Mouse (Mus musculus): ENCODE results near the gene Gm3285. TPM values are rescaled to one million over a fixed set of nuclear protein-coding genes. Genes with fewer than 3 reads are reported as not detected.

Gene Gm3285
- total RNA-seq, 2 experiments from 2014 or later = not detected

DNA sequence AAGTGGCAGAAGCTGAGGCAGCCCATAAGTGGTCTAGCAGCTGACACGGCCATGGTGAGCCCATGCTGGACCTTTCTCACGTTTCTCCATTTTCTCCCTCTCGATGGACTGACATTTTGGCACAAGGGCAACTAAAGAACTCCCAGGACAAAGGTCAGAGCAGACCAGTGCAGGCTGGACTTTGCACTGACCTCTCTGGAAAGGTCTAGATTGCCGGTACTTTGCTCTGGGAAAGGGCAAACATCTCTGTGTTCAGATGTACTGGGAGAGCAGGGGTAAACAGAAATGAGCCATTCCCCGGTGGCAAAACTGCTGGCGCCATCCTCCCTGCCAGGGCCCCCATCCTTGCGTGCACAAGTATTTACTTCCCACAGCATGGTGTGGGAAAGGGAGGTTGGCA, 38.4 kb downstream of the Gm3285 start:
- no peak for DNase-seq (ENCODE audit: low spot score)

DNA sequence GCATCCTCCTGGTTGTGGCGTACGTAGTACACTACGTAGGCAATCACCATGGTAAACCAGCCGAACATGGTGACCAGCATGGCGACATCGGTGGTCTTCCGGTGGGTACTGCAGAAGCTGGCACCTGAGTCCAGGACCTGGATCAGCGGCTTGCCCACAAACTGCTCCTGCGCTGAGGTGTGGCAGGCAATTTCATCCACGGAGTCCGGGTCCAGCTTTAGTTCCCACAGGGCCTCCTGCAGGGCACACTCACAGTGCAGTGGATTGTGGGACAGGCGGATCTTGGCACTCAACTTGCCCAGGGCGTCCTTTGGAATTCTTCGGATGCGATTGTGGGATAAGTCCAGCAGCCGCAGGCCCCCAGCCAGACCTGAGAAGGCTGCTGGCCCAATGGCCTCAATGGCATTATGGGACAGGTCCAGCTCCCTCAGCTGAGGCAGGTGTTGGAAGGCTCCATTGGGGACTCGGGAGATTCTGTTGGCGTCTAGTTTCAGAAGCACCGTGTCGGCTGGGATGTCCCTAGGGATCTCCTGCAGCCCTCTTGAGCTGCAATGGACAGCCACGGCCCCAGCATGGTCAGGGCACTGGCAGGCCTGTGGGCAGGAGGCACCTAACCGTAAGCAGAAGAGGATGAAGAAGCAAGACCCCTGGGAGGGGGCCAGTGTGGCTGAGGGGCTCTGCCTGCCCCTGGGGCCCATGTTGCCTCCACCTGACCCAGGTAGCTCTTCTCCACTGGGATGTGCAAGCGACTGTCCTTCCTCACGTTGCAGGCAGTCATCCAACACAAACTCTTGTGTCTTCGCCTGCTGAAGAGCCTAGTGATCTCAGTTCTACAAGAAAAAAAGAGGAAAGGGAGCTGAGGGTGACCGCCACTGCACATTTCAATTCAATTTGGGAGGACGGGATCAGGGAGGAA, 39.4 kb downstream of the Gm3285 start:
- DNase-seq (ENCODE audit: low spot score) = no peak

- DNase-seq (ENCODE audit: low spot score) = no peak
Measured at GRCm38 (mm10) chr10:77901871-77902210, 40.1 kb downstream of the Gm3285 start.

DNA sequence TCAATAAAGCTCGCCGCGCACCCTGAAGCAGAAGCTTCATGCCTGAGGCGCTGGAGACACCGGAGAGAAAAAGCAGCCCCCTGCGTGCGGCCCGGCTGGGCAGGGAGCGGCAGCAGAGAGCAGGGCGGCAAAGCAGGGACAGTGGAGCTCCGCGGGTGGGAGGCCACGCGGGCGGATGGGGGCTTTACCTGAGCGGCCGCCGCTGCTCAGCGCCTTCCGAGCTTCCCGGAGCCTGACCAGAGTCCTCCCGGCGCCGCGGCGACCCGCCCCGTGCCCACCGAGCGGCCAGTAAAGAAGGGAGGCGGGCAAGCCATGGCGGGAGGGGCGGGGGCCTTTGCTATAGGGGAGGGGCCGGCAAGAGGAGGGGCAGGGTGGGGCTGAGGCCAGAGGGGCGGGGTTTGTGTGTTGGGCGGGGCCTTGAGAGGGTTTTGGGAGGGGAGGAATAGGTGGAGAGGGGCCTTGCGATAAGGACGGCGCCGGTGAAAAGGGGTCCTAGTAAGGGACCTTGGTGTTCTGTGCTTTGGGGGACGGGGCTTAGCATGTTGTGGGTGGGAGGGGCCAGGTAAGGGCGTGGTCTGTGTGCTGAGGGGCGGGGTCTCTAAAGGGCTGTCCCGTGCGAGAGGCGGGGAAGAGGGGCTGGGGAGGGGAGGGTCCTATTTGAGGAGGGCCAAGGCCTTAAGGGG, 40.6 kb downstream of the Gm3285 start, which contains the start of gene Lrrc3:
Gene Lrrc3 (minus strand): TSS at position 326 of the 683 bp plus-strand sequence.
- DNase-seq (ENCODE audit: low spot score) = no peak

GRCm38 (mm10) chr10:77902894-77903715, 41.3 kb downstream of the Gm3285 start:
- no peak for DNase-seq (ENCODE audit: low spot score)

Other genes starting within 250 kb of the Gm3285 start
- gene Ube2g2, start 239.7 kb upstream of the Gm3285 start, total RNA-seq (2021) = 100 to 1,000 TPM in 1 of 2 experiments, 10 to 100 TPM in 1; 96.1 to 101 TPM
- not detected for gene Tspear, start 175.4 kb upstream of the Gm3285 start, total RNA-seq (2021)
- not detected for gene Gm19402, start 171.2 kb upstream of the Gm3285 start, total RNA-seq (2021)
- not detected for gene Gm9508, start 164.7 kb upstream of the Gm3285 start, total RNA-seq (2021)
- not detected for gene Gm10272, start 155.3 kb upstream of the Gm3285 start, total RNA-seq (2021)
- gene Gm10024, start 150.5 kb upstream of the Gm3285 start, total RNA-seq (2021) = not detected
- gene Gm10142, start 146.2 kb upstream of the Gm3285 start, total RNA-seq (2021) = not detected
- not detected for gene Krtap12-1, start 141.4 kb upstream of the Gm3285 start, total RNA-seq (2021)
- gene Gm10100, start 135.5 kb upstream of the Gm3285 start, total RNA-seq (2021) = not detected
- gene Gm18596, start 119.3 kb upstream of the Gm3285 start, total RNA-seq (2021) = not detected
- not detected for gene Gm9736, start 110.6 kb upstream of the Gm3285 start, total RNA-seq (2021)
- gene Gm3233, start 102.3 kb upstream of the Gm3285 start, total RNA-seq (2021) = not detected
- gene Gm3238, start 90.7 kb upstream of the Gm3285 start, total RNA-seq (2021) = not detected
- not detected for gene Gm7138, start 85.0 kb upstream of the Gm3285 start, total RNA-seq (2021)
- gene Gm3250, start 79.4 kb upstream of the Gm3285 start, total RNA-seq (2021) = not detected
- gene Gm7137, start 73.8 kb upstream of the Gm3285 start, total RNA-seq (2021) = not detected
- gene Gm9639, start 66.9 kb upstream of the Gm3285 start, total RNA-seq (2021) = not detected
- gene Gm19668, start 62.8 kb upstream of the Gm3285 start, total RNA-seq (2021) = not detected
- gene Gm9507, start 50.1 kb upstream of the Gm3285 start, total RNA-seq (2021) = not detected
- gene Gm2696, start 47.3 kb upstream of the Gm3285 start, total RNA-seq (2021) = not detected
- gene Krtap10-4, start 34.9 kb upstream of the Gm3285 start, total RNA-seq (2021) = not detected
- gene Krtap10-10, start 26.0 kb upstream of the Gm3285 start, total RNA-seq (2021) = not detected
- gene Gm36176, start 15.2 kb upstream of the Gm3285 start, total RNA-seq (2021) = not detected
- not detected for gene Gm10318, start 9.1 kb upstream of the Gm3285 start, total RNA-seq (2021)
- gene Lrrc3, start 40.6 kb downstream of the Gm3285 start, total RNA-seq (2021) = under 1 TPM; 0.23 to 0.28 TPM
- gene Trpm2, start 108.6 kb downstream of the Gm3285 start, total RNA-seq (2021) = under 1 TPM; 0.07 to 0.26 TPM
- 1 to 10 TPM; 4.1 to 4.6 TPM for gene 1810043G02Rik, start 116.5 kb downstream of the Gm3285 start, total RNA-seq (2021)
- gene Pfkl, start 148.1 kb downstream of the Gm3285 start, total RNA-seq (2021) = 1 to 10 TPM; 5.9 to 7.0 TPM
- not detected for gene Dnmt3l, start 180.0 kb downstream of the Gm3285 start, total RNA-seq (2021)
- gene Aire, start 181.6 kb downstream of the Gm3285 start, total RNA-seq (2021) = not detected
- 1 to 10 TPM; 1.3 to 1.5 TPM for gene Icosl, start 207.3 kb downstream of the Gm3285 start, total RNA-seq (2021)

Measured in gastrocnemius, adult 18-20 months (tissue).